Comparison of ENCODE assay signal across 33 mouse cellular contexts in genomic region chr11:9625812-9626211, GRCm38 (mm10).
"Had no signal": no experiment of that assay in that cellular context is flagged by ENCODE, and none has a peak within 500 bp of the region (broad histone marks: within the 10 kb centered on the region; RNA-seq: fewer than 3 reads in every experiment).

No protein-coding gene starts in this region.

- H3K36me3 ChIP-seq: heart, embryonic 10.5 days; heart, embryonic 12.5 days; heart, embryonic 13.5 days; heart, embryonic 15.5 days; hindbrain, embryonic 10.5 days; hindbrain, embryonic 12.5 days; hindbrain, embryonic 13.5 days; hindbrain, embryonic 15.5 days; kidney, embryonic 15.5 days had no signal

- H3K4me1 ChIP-seq: heart, embryonic 10.5 days; heart, embryonic 12.5 days; heart, embryonic 13.5 days; heart, embryonic 15.5 days; hindbrain, embryonic 10.5 days; hindbrain, embryonic 12.5 days; hindbrain, embryonic 13.5 days; hindbrain, embryonic 15.5 days; kidney, embryonic 15.5 days had no signal

- H3K9ac ChIP-seq: heart, embryonic 12.5 days; heart, embryonic 13.5 days; heart, embryonic 15.5 days; hindbrain, embryonic 12.5 days; hindbrain, embryonic 13.5 days; hindbrain, embryonic 14.5 days; hindbrain, embryonic 15.5 days; kidney, embryonic 15.5 days had no signal

- H3K27ac ChIP-seq: heart, embryonic 10.5 days; heart, embryonic 13.5 days; heart, embryonic 15.5 days; hindbrain, embryonic 10.5 days; hindbrain, embryonic 12.5 days; hindbrain, embryonic 13.5 days; hindbrain, embryonic 14.5 days; hindbrain, embryonic 15.5 days; hindbrain, postnatal 0 days; kidney, embryonic 15.5 days; kidney, postnatal 0 days; layer of hippocampus, adult 2 months; left cerebral cortex, adult 2 months had no signal

- H3K4me2 ChIP-seq: heart, embryonic 11.5 days; heart, embryonic 12.5 days; heart, embryonic 13.5 days; heart, embryonic 15.5 days; hindbrain, embryonic 12.5 days; hindbrain, embryonic 13.5 days; hindbrain, embryonic 14.5 days; hindbrain, embryonic 15.5 days; kidney, embryonic 15.5 days had no signal

- ATAC-seq: hindbrain, embryonic 16.5 days; hindbrain, postnatal 0 days; inflammation-experienced regulatory T-cells, adult 6 months had no signal

- H3K4me3 ChIP-seq: heart, embryonic 10.5 days; heart, embryonic 12.5 days; heart, embryonic 13.5 days; heart, embryonic 15.5 days; hindbrain, embryonic 10.5 days; hindbrain, embryonic 12.5 days; hindbrain, embryonic 13.5 days; hindbrain, embryonic 15.5 days; kidney, embryonic 15.5 days; layer of hippocampus, adult 2 months; left cerebral cortex, adult 2 months had no signal

- H3K9me3 ChIP-seq: heart, embryonic 10.5 days; heart, embryonic 12.5 days; heart, embryonic 13.5 days; heart, embryonic 15.5 days; hindbrain, embryonic 10.5 days; hindbrain, embryonic 12.5 days; hindbrain, embryonic 13.5 days; hindbrain, embryonic 15.5 days; kidney, embryonic 15.5 days had no signal

- H3K27me3 ChIP-seq: heart, embryonic 12.5 days; heart, embryonic 13.5 days; heart, embryonic 15.5 days; hindbrain, embryonic 12.5 days; hindbrain, embryonic 13.5 days; hindbrain, embryonic 15.5 days; kidney, embryonic 15.5 days had no signal

- DNase-seq: heart, postnatal 10 days; heart, postnatal 14 days; heart, postnatal 36 days; heart, postnatal 4 days; kidney, adult 11 months; kidney, adult 18-20 months; kidney, adult 2 months; kidney, adult 8-10 months; kidney, adult 9 months; kidney, postnatal 10 days; kidney, postnatal 14 days; kidney, postnatal 25 days; kidney, postnatal 36 days; kidney, postnatal 4 days; layer of hippocampus, adult 9-11 months; layer of hippocampus, postnatal 36 days had no signal
